Mouse (Mus musculus) lung, postnatal 0 days (tissue): ENCODE results near the gene Lrrc23.

Source experiments
- CTCF ChIP-seq: IDR thresholded peaks from 2 replicates; pipeline ENCODE4 v1.5.1; 2016; ENCODE audit warnings: antibody characterized with exemption, mild to moderate bottlenecking
- EP300 ChIP-seq: IDR thresholded peaks from 2 replicates; pipeline ENCODE4 v1.6.1; 2016; ENCODE audit warnings: antibody characterized with exemption, mild to moderate bottlenecking, control low read depth

GRCm38 (mm10) chr6:124737040-124737439 is 42.5 kb downstream of the Lrrc23 start:
- TF ChIP-seq CTCF (no peak), EP300 (no peak)
